Mouse (Mus musculus): ENCODE results near the gene Bglap. TPM values are rescaled to one million over a fixed set of nuclear protein-coding genes. Genes with fewer than 3 reads are reported as not detected.
"Not testable (repeated sequence)": the region's sequence is repeated elsewhere in the genome, so short reads cannot be mapped to it uniquely, and the experiment has no call there.

Bglap gene
- 0.80 and 1.2 TPM in 2 replicates for polyA plus RNA-seq (2015; fragmentation: Nextera tagmentation; extraction: Ambion mirVana)

- no peak for DNase-seq (ENCODE audit: low spot score)
These were observed at the start of gene Bglap for GRCm38 (mm10) chr3:88384364-88384763. TSS of gene Bglap (minus strand) at chr3:88384464.

GRCm38 (mm10) chr3:88428639-88429038 is 44.4 kb upstream of the Bglap start:
- DNase-seq (ENCODE audit: low spot score) = not testable (repeated sequence)

GRCm38 (mm10) chr3:88427342-88427905 is 43.2 kb upstream of the Bglap start:
- no peak for DNase-seq (ENCODE audit: low spot score)

- DNase-seq (ENCODE audit: low spot score) = no peak
These were observed 41.6 kb upstream of the Bglap start for GRCm38 (mm10) chr3:88425708-88426420.

GRCm38 (mm10) chr3:88425330-88425689 is 41.0 kb upstream of the Bglap start:
- no peak for DNase-seq (ENCODE audit: low spot score)

- DNase-seq (ENCODE audit: low spot score) = peak; percentile 97
These were observed 40.5 kb upstream of the Bglap start, which contains the start of gene Slc25a44 for GRCm38 (mm10) chr3:88424605-88425329. TSS of gene Slc25a44 (minus strand) at chr3:88425139.

- DNase-seq (ENCODE audit: low spot score) = no peak
These were observed 37.9 kb upstream of the Bglap start for GRCm38 (mm10) chr3:88422020-88422720.

- no peak for DNase-seq (ENCODE audit: low spot score)
These were observed 36.5 kb upstream of the Bglap start for GRCm38 (mm10) chr3:88420771-88421170.

GRCm38 (mm10) chr3:88418016-88418415 is 33.8 kb upstream of the Bglap start:
- DNase-seq (ENCODE audit: low spot score) = no peak

GRCm38 (mm10) chr3:88415668-88416067 is 31.4 kb upstream of the Bglap start:
- no peak for DNase-seq (ENCODE audit: low spot score)

- no peak for DNase-seq (ENCODE audit: low spot score)
These were observed 28.4 kb upstream of the Bglap start for GRCm38 (mm10) chr3:88412636-88413035.

- DNase-seq (ENCODE audit: low spot score) = no peak
These were observed 27.4 kb upstream of the Bglap start for GRCm38 (mm10) chr3:88411681-88412080.

GRCm38 (mm10) chr3:88410645-88411031 is 26.4 kb upstream of the Bglap start:
- DNase-seq (ENCODE audit: low spot score) = no peak

- peak; percentile 93 for DNase-seq (ENCODE audit: low spot score)
These were observed 25.7 kb upstream of the Bglap start, which contains the start of gene Pmf1 for GRCm38 (mm10) chr3:88409741-88410644. TSS of gene Pmf1 (minus strand) at chr3:88410331.

- DNase-seq (ENCODE audit: low spot score) = no peak
These were observed 24.7 kb upstream of the Bglap start for GRCm38 (mm10) chr3:88408953-88409352.

- DNase-seq (ENCODE audit: low spot score) = no peak
These were observed 23.3 kb upstream of the Bglap start for GRCm38 (mm10) chr3:88407529-88407928.

- peak; percentile 88 for DNase-seq (ENCODE audit: low spot score)
These were observed 22.8 kb upstream of the Bglap start for GRCm38 (mm10) chr3:88407090-88407489.

- no peak for DNase-seq (ENCODE audit: low spot score)
These were observed 19.4 kb upstream of the Bglap start for GRCm38 (mm10) chr3:88403522-88404230.

- DNase-seq (ENCODE audit: low spot score) = no peak
These were observed 14.4 kb upstream of the Bglap start for GRCm38 (mm10) chr3:88398666-88399065.

- no peak for DNase-seq (ENCODE audit: low spot score)
These were observed 11.5 kb upstream of the Bglap start for GRCm38 (mm10) chr3:88395742-88396141.

Data from thymus, postnatal 0 days (tissue).